Mouse (Mus musculus) MEL (cell line): Measurements from ENCODE around the gene Acot7. TPM values are rescaled to one million over a fixed set of nuclear protein-coding genes. Genes with fewer than 3 reads are reported as not detected.

Experiments used
- DNase-seq: peaks from one replicate; pipeline ENCODE4 v3.0.0; 2011; ENCODE audit warnings: low read depth, low spot score
- H3K27ac ChIP-seq: 2 replicates; pipeline ENCODE4 v1.5.1; 2012; ENCODE audit warnings: low read depth, mild to moderate bottlenecking, control low read depth, low read length, moderate library complexity; ENCODE audit not compliant: control insufficient read depth
- H3K27me3 ChIP-seq, 2 experiments: fragments of 150-350 bp in 1 of 2; sonication (generic) in 1 of 2; 2 replicates each; pipeline ENCODE4 v1.6.1; 2012; ENCODE audit warnings: low read length in 2 of 2, mild to moderate bottlenecking in 2 of 2, improper control_type of control experiment in 1 of 2, moderate library complexity in 1 of 2; ENCODE audit not compliant: insufficient read depth in 2 of 2, control insufficient read depth in 1 of 2
- H3K36me3 ChIP-seq, 2 experiments: 2 replicates each; pipeline ENCODE4 v1.6.1; 2012 to 2014; ENCODE audit warnings: low read length in 2 of 2, improper control_type of control experiment in 1 of 2, inconsistent platforms in 1 of 2, mild to moderate bottlenecking in 1 of 2; ENCODE audit not compliant: insufficient read depth in 2 of 2, control insufficient read depth in 1 of 2
- H3K4me1 ChIP-seq, 2 experiments: fragments of 150-350 bp in 1 of 2; sonication (generic) in 1 of 2; 2 replicates each; pipeline ENCODE4 v1.6.1; 2012; ENCODE audit warnings: low read length in 2 of 2, improper control_type of control experiment in 1 of 2, mild to moderate bottlenecking in 1 of 2; ENCODE audit not compliant: insufficient read depth in 2 of 2, control insufficient read depth in 1 of 2
- H3K4me3 ChIP-seq, 2 experiments: fragments of 150-350 bp in 1 of 2; sonication (generic) in 1 of 2; 2 replicates each; pipeline ENCODE4 v1.5.1; 2012; ENCODE audit warnings: low read depth in 2 of 2, low read length in 2 of 2, mild to moderate bottlenecking in 2 of 2, moderate library complexity in 2 of 2, control low read depth in 1 of 2, improper control_type of control experiment in 1 of 2; ENCODE audit not compliant: control insufficient read depth in 1 of 2, insufficient read depth in 1 of 2
- H3K79me2 ChIP-seq: 2 replicates; pipeline ENCODE4 v1.6.1; 2012; ENCODE audit warnings: mild to moderate bottlenecking, low read length, moderate library complexity; ENCODE audit not compliant: control insufficient read depth, poor library complexity, insufficient read depth
- H3K9ac ChIP-seq: 2 replicates; pipeline ENCODE4 v1.6.1; 2012; ENCODE audit warnings: low read depth, mild to moderate bottlenecking, control low read depth, low read length, moderate library complexity; ENCODE audit not compliant: control insufficient read depth, poor library complexity, severe bottlenecking
- H3K9me3 ChIP-seq: fragments of 150-350 bp; sonication (generic); replicated peaks from 2 replicates; pipeline ENCODE4 v1.6.1; 2012; ENCODE audit warnings: mild to moderate bottlenecking, low read length, improper control_type of control experiment, moderate library complexity; ENCODE audit not compliant: insufficient read depth
- CHD1 ChIP-seq: IDR thresholded peaks from 2 replicates; pipeline ENCODE4 v1.6.1; 2012; ENCODE audit warnings: low read depth, mild to moderate bottlenecking, inconsistent platforms, low read length, improper control_type of control experiment
- CHD2 ChIP-seq: IDR thresholded peaks from 2 replicates; pipeline ENCODE4 v1.6.1; 2011; ENCODE audit warnings: low read length, improper control_type of control experiment
- CTCF ChIP-seq, 3 experiments: IDR thresholded peaks in 2 of 3; conservative IDR thresholded peaks in 1 of 3; 2 replicates each; pipeline ENCODE4 v1.5.1; 2011 to 2012; ENCODE audit warnings: low read length in 3 of 3, low read depth in 2 of 3, mild to moderate bottlenecking in 2 of 3, improper control_type of control experiment in 1 of 3, inconsistent platforms in 1 of 3, mixed read lengths in 1 of 3, moderate library complexity in 1 of 3; ENCODE audit not compliant: control insufficient read depth in 1 of 3, insufficient read depth in 1 of 3, poor library complexity in 1 of 3, severe bottlenecking in 1 of 3
- ELF1 ChIP-seq: IDR thresholded peaks from 2 replicates; pipeline ENCODE4 v1.6.1; 2014; ENCODE audit warnings: low read depth, mild to moderate bottlenecking, inconsistent platforms, low read length, improper control_type of control experiment, moderate library complexity
- EP300 ChIP-seq, 2 experiments: IDR thresholded peaks; 2 replicates each; pipeline ENCODE4 v1.6.1; 2011; ENCODE audit warnings: improper control_type of control experiment in 2 of 2, low read length in 2 of 2, low read depth in 1 of 2, mild to moderate bottlenecking in 1 of 2
- GABPA ChIP-seq: IDR thresholded peaks from 2 replicates; pipeline ENCODE4 v1.6.1; 2012; ENCODE audit warnings: low read depth, mild to moderate bottlenecking, inconsistent platforms, low read length, improper control_type of control experiment, moderate library complexity
- GATA1 ChIP-seq: IDR thresholded peaks from 2 replicates; pipeline ENCODE4 v1.6.1; 2011; ENCODE audit warnings: low read depth, low read length, improper control_type of control experiment
- HCFC1 ChIP-seq: IDR thresholded peaks from 2 replicates; pipeline ENCODE4 v1.6.1; 2012; ENCODE audit warnings: low read depth, mild to moderate bottlenecking, inconsistent platforms, low read length, improper control_type of control experiment, moderate library complexity
- JUND ChIP-seq: IDR thresholded peaks from 2 replicates; pipeline ENCODE4 v1.6.1; 2011; ENCODE audit warnings: low read depth, mild to moderate bottlenecking, improper control_type of control experiment, low read length
- KAT2A ChIP-seq: conservative IDR thresholded peaks from 2 replicates; pipeline ENCODE4 v1.6.1; 2012; ENCODE audit warnings: low read depth, low read length, improper control_type of control experiment, inconsistent platforms
- MAX ChIP-seq: IDR thresholded peaks from 2 replicates; pipeline ENCODE4 v1.6.1; 2011; ENCODE audit warnings: low read length, improper control_type of control experiment
- MAZ ChIP-seq: IDR thresholded peaks from 2 replicates; pipeline ENCODE4 v1.6.1; 2012; ENCODE audit warnings: low read depth, mild to moderate bottlenecking, inconsistent platforms, low read length, improper control_type of control experiment
- MXI1 ChIP-seq: IDR thresholded peaks from 2 replicates; pipeline ENCODE4 v1.6.1; 2011; ENCODE audit warnings: mild to moderate bottlenecking, low read depth, low read length, improper control_type of control experiment
- MYB ChIP-seq: IDR thresholded peaks from 2 replicates; pipeline ENCODE4 v1.6.1; 2011; ENCODE audit warnings: mild to moderate bottlenecking, low read depth, low read length, improper control_type of control experiment
- MYC ChIP-seq: IDR thresholded peaks from 2 replicates; pipeline ENCODE4 v1.6.1; 2011; ENCODE audit warnings: low read depth, mild to moderate bottlenecking, low read length, improper control_type of control experiment, moderate library complexity
- NELFE ChIP-seq: IDR thresholded peaks from 2 replicates; pipeline ENCODE4 v1.6.1; 2011; ENCODE audit warnings: low read depth, low read length, improper control_type of control experiment
- NRF1 ChIP-seq: IDR thresholded peaks from 2 replicates; pipeline ENCODE4 v1.6.1; 2014; ENCODE audit warnings: low read depth, mild to moderate bottlenecking, inconsistent platforms, low read length, improper control_type of control experiment, moderate library complexity; ENCODE audit not compliant: poor library complexity, insufficient read depth, severe bottlenecking
- POLR2AphosphoS2 ChIP-seq: IDR thresholded peaks from 2 replicates; pipeline ENCODE4 v1.6.1; 2011; ENCODE audit warnings: low read length, improper control_type of control experiment
- POLR2AphosphoS5 ChIP-seq: IDR thresholded peaks from 2 replicates; pipeline ENCODE4 v1.6.1; 2012; ENCODE audit warnings: low read depth, borderline replicate concordance, mild to moderate bottlenecking, inconsistent platforms, low read length, moderate library complexity, mixed read lengths
- RAD21 ChIP-seq: IDR thresholded peaks from 2 replicates; pipeline ENCODE4 v1.6.1; 2011; ENCODE audit warnings: mild to moderate bottlenecking, low read depth, low read length, improper control_type of control experiment
- SIN3A ChIP-seq: IDR thresholded peaks from 2 replicates; pipeline ENCODE4 v1.6.1; 2012; ENCODE audit warnings: low read length, improper control_type of control experiment, inconsistent platforms
- SMC3 ChIP-seq: IDR thresholded peaks from 2 replicates; pipeline ENCODE4 v1.6.1; 2011; ENCODE audit warnings: low read depth, low read length, improper control_type of control experiment
- TBP ChIP-seq: IDR thresholded peaks from 2 replicates; pipeline ENCODE4 v1.8.0; 2011; ENCODE audit warnings: low read depth, low read length, improper control_type of control experiment
- TCF12 ChIP-seq: IDR thresholded peaks from 2 replicates; pipeline ENCODE4 v1.6.1; 2014; ENCODE audit warnings: low read depth, mild to moderate bottlenecking, inconsistent platforms, low read length, improper control_type of control experiment, moderate library complexity
- UBTF ChIP-seq: IDR thresholded peaks from 2 replicates; pipeline ENCODE4 v1.6.1; 2012; ENCODE audit warnings: low read depth, mild to moderate bottlenecking, inconsistent platforms, low read length, improper control_type of control experiment, moderate library complexity, borderline replicate concordance; ENCODE audit not compliant: insufficient read depth
- USF1 ChIP-seq: IDR thresholded peaks from 2 replicates; pipeline ENCODE4 v1.6.1; 2014; ENCODE audit warnings: low read depth, mild to moderate bottlenecking, inconsistent platforms, low read length, improper control_type of control experiment, moderate library complexity
- USF2 ChIP-seq, 2 experiments: IDR thresholded peaks; 2 replicates each; pipeline ENCODE4 v1.6.1; 2011 to 2012; ENCODE audit warnings: improper control_type of control experiment in 2 of 2, low read length in 2 of 2, borderline replicate concordance in 1 of 2, inconsistent platforms in 1 of 2, low read depth in 1 of 2, mild to moderate bottlenecking in 1 of 2; ENCODE audit not compliant: insufficient read depth in 1 of 2
- ZC3H11A ChIP-seq: IDR thresholded peaks from 2 replicates; pipeline ENCODE4 v1.6.1; 2012; ENCODE audit warnings: low read depth, mild to moderate bottlenecking, inconsistent platforms, low read length, improper control_type of control experiment
- ZKSCAN1 ChIP-seq: IDR thresholded peaks from 2 replicates; pipeline ENCODE4 v1.6.1; 2012; ENCODE audit warnings: low read depth, mild to moderate bottlenecking, inconsistent platforms, low read length, improper control_type of control experiment, moderate library complexity
- polyA plus RNA-seq, 2 experiments: library from polyadenylated mRNA; stranded (reverse) in 1 of 2; unstranded in 1 of 2; fragments of >175 nt in 1 of 2; fragments of >200 nt in 1 of 2; gene quantifications; 2 replicates each; pipeline versions ENCODE4 v1.2.1 to v1.2.4; 2012; ENCODE audit warnings: low replicate concordance in 2 of 2, low read depth in 1 of 2; ENCODE audit not compliant: insufficient read length in 2 of 2, insufficient read depth in 1 of 2, missing spikeins in 1 of 2
- total RNA-seq: library from RNA; depleted of rRNA; stranded (reverse); fragments of 300-350 nt; gene quantifications from 2 replicates; pipeline ENCODE4 v1.2.3, GENCODE M21; 2012

The Acot7 gene
- total and polyA plus RNA-seq, 3 experiments, result 92.7 to 127 TPM; not detected in 1

DNA sequence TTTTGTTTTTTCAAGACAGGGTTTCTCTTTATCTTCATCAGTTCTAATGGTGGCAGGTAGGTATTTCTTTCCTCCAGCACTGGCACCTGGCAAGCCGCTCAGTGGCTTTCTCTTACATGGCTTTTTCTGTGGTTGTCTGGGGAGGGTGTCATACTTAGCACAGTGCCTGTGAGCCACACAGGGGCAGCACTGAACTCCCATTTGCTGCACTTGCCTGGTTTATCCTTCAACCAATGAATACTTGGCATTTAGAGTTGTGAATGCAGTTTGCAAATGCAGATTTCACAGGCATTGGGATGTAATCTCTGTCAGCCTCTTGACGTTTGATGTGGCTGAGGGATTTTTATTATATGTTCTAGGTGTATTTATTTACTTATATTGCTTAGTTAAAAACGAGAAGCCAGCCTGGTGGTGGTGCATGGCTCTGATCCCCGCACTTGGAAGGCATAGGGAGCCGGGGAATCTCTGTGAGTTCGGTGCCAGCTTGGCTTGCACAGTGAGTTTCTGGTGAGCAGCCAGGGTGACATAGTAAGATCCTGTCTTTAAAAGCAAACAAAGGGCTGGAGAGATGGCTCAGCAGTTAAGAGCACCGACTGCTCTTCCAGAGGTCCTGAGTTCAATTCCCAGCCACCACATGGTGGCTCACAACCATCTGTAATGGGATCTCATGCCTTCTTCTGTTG lies 6.6 kb downstream of the Acot7 start:
- Histone ChIP-seq H3K9ac (no peak overlapping the region), H3K4me3 (no peak overlapping the region), H3K27me3 (no peaks in the 10 kb centered on the region), H3K27ac (0 out of 2 replicates have a peak overlapping the region, but pooled peaks have one; percentile 5), H3K36me3 (peaks cover 5 to 41% of the 10 kb centered on the region in 2 experiments; a peak in 3 of 4 replicates), H3K4me1 (peaks cover 32 to 50% of the 10 kb centered on the region in 2 experiments), H3K79me2 (peaks cover 43% of the 10 kb centered on the region), H3K9me3 (no peaks in the 10 kb centered on the region)
- 0 out of 2 replicates have a peak, but pooled peaks have one; percentile 6 for TF ChIP-seq MXI1
- no peak for TF ChIP-seq POLR2AphosphoS2
- peak; percentile 18 for TF ChIP-seq RAD21
- no peak for TF ChIP-seq CHD1
- peak in 1 of 3 experiments; percentile 38; a peak in 3 of 6 replicates for TF ChIP-seq CTCF (IDR thresholded peaks at IDR 0.05 in 2 of 3, conservative IDR thresholded peaks at IDR 0.05 in 1 of 3; ENCODE audit: control insufficient read depth in 1 of 3, insufficient read depth in 1 of 3, low read depth in 2 of 3, low read length in 3 of 3, poor library complexity in 1 of 3, severe bottlenecking in 1 of 3)
- peak; percentile 40; the same call in 1 of the 2 replicates for TF ChIP-seq SMC3
- 0 out of 2 replicates have a peak, but pooled peaks have one; percentile 15 for TF ChIP-seq ZC3H11A
- peak; percentile 34 for DNase-seq

DNA sequence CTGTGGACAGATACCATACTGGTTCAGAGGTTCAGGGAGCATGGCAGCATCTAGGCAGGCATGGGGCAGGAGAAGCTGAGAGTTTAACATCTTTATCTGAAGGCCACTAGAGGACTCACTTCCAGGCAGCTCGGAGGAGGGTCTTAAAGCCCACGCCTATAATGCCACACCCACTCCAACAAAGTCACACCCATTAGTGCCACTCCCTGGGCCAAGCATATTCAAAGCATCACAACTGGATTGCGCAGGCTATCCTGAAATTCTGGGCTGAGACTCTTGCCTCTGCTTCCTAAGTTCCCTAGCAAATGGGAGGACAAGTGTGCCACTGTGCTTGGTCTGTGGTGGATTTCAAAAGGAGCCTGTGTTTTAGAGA lies 7.2 kb downstream of the Acot7 start:
- Histone ChIP-seq H3K4me1 (peaks cover 37 to 50% of the 10 kb centered on the region in 2 experiments), H3K27ac (peak overlapping the region; percentile 73), H3K4me3 (peak overlapping the region; percentile 8 to 19; a peak in 2 of 4 replicates), H3K9me3 (no peaks in the 10 kb centered on the region), H3K79me2 (peaks cover 43% of the 10 kb centered on the region), H3K36me3 (peaks cover 5 to 42% of the 10 kb centered on the region in 2 experiments; a peak in 3 of 4 replicates), H3K27me3 (no peaks in the 10 kb centered on the region), H3K9ac (no peak overlapping the region)
- peak; percentile 92 for DNase-seq
- TF ChIP-seq GABPA, result no peak
- TF ChIP-seq NRF1, result 0 out of 2 replicates have a peak, but pooled peaks have one; percentile 12
- TF ChIP-seq POLR2AphosphoS5, result no peak
- TF ChIP-seq HCFC1, result no peak
- TF ChIP-seq SIN3A, result peak; percentile 57
- no peak for TF ChIP-seq KAT2A
- TF ChIP-seq NELFE, result no peak
- no peak for TF ChIP-seq MYB
- no peak for TF ChIP-seq TCF12
- TF ChIP-seq USF2 (IDR thresholded peaks at IDR 0.05; ENCODE audit: borderline replicate concordance in 1 of 2, insufficient read depth in 1 of 2, low read depth in 1 of 2, low read length in 2 of 2), result no peak
- TF ChIP-seq MYC, result peak; percentile 56
- TF ChIP-seq TBP, result no peak
- TF ChIP-seq CTCF (IDR thresholded peaks at IDR 0.05 in 2 of 3, conservative IDR thresholded peaks at IDR 0.05 in 1 of 3; ENCODE audit: control insufficient read depth in 1 of 3, insufficient read depth in 1 of 3, low read depth in 2 of 3, low read length in 3 of 3, poor library complexity in 1 of 3, severe bottlenecking in 1 of 3), result peak; percentile 30 to 66 (median 49); a peak in 5 of 6 replicates
- TF ChIP-seq CHD2, result no peak
- TF ChIP-seq GATA1, result no peak
- no peak; the same call in 1 of the 2 replicates for TF ChIP-seq MAZ
- peak in 1 of 2 experiments; percentile 11; a peak in 1 of 4 replicates for TF ChIP-seq EP300 (IDR thresholded peaks at IDR 0.05; ENCODE audit: low read depth in 1 of 2, low read length in 2 of 2)
- no peak for TF ChIP-seq MAX
- no peak for TF ChIP-seq POLR2AphosphoS2
- TF ChIP-seq MXI1, result peak; percentile 51; the same call in 1 of the 2 replicates
- no peak; the same call in 1 of the 2 replicates for TF ChIP-seq RAD21
- no peak for TF ChIP-seq ZKSCAN1
- TF ChIP-seq ELF1, result no peak
- TF ChIP-seq JUND, result no peak
- no peak for TF ChIP-seq UBTF
- TF ChIP-seq USF1, result no peak
